Mouse (Mus musculus) lung, postnatal 14 days (tissue): ENCODE data around the gene Cenpb.

Experiments
- DNase-seq: peaks from one replicate; pipeline ENCODE4 v3.0.0; 2021

The Cenpb gene

GRCm38 (mm10) chr2:131134826-131135400 is 45.0 kb downstream of the Cenpb start:
- peak; percentile 0 for DNase-seq

GRCm38 (mm10) chr2:131134381-131134780 is 45.5 kb downstream of the Cenpb start:
- peak; percentile 66 for DNase-seq

- no peak for DNase-seq
These were observed 46.8 kb downstream of the Cenpb start, which contains the start of gene Gm11037 for GRCm38 (mm10) chr2:131132930-131133547. Gm11037 (plus strand) TSS chr2:131133497.

GRCm38 (mm10) chr2:131132111-131132888 is 47.6 kb downstream of the Cenpb start:
- no peak for DNase-seq

- DNase-seq = no peak
These were observed 49.0 kb downstream of the Cenpb start for GRCm38 (mm10) chr2:131130849-131131248.

- DNase-seq = no peak
These were observed 50.0 kb downstream of the Cenpb start for GRCm38 (mm10) chr2:131129836-131130235.

GRCm38 (mm10) chr2:131128636-131129157 is 51.2 kb downstream of the Cenpb start:
- no peak for DNase-seq

- DNase-seq = no peak
These were observed 51.7 kb downstream of the Cenpb start for GRCm38 (mm10) chr2:131128211-131128610.

- DNase-seq = peak; percentile 69
These were observed 52.6 kb downstream of the Cenpb start, which contains the start of gene Hspa12b for GRCm38 (mm10) chr2:131127161-131127730. Hspa12b (plus strand) TSS chr2:131127280.

GRCm38 (mm10) chr2:131125964-131126815 is 53.7 kb downstream of the Cenpb start:
- no peak for DNase-seq
